Mouse (Mus musculus) neural tube, embryonic 13.5 days (tissue): ENCODE data around the gene Arhgap29. TPM values are rescaled to one million over a fixed set of nuclear protein-coding genes. Genes with fewer than 3 reads are reported as not detected.

Experiments used
- ATAC-seq: fragments of 200-750 bp; cut with Nextera tagmentation; 2 replicates; pipeline ENCODE4 v1.8.0; 2017; ENCODE audit warnings: low read depth, mild to moderate bottlenecking, moderate TSS enrichment, moderate library complexity
- H3K27ac ChIP-seq: fragments of 300-500 bp; sonication (generic); replicated peaks from 2 replicates; pipeline ENCODE4 v1.5.1; 2015; ENCODE audit warnings: moderate library complexity, mild to moderate bottlenecking, inconsistent platforms
- H3K27me3 ChIP-seq: fragments of 300-500 bp; sonication (generic); 2 replicates; pipeline ENCODE4 v1.6.1; 2015; ENCODE audit warnings: mild to moderate bottlenecking, inconsistent platforms
- H3K36me3 ChIP-seq: fragments of 300-500 bp; sonication (generic); 2 replicates; pipeline ENCODE4 v1.6.1; 2015; ENCODE audit warnings: mild to moderate bottlenecking, inconsistent platforms
- H3K4me1 ChIP-seq: fragments of 300-500 bp; sonication (generic); replicated peaks from 2 replicates; pipeline ENCODE4 v1.6.1; 2015; ENCODE audit warnings: inconsistent platforms
- H3K4me2 ChIP-seq: fragments of 300-500 bp; sonication (generic); 2 replicates; pipeline ENCODE4 v1.6.1; 2015; ENCODE audit warnings: inconsistent platforms, mild to moderate bottlenecking, moderate library complexity
- H3K4me3 ChIP-seq: fragments of 300-500 bp; sonication (generic); 2 replicates; pipeline ENCODE4 v1.5.1; 2015; ENCODE audit warnings: mild to moderate bottlenecking, inconsistent platforms
- H3K9ac ChIP-seq: fragments of 300-500 bp; sonication (generic); 2 replicates; pipeline ENCODE4 v1.6.1; 2015; ENCODE audit warnings: moderate library complexity, mild to moderate bottlenecking, inconsistent platforms
- H3K9me3 ChIP-seq: fragments of 300-500 bp; sonication (generic); 2 replicates; pipeline ENCODE4 v1.6.1; 2016; ENCODE audit warnings: inconsistent platforms
- WGBS: fragments of 180-500 bp; shearing (Covaris S2); methylation state at CpG from one replicate; pipeline ENCODE4 v1.1.7; 2015; 5-methylcytosine and 5-hydroxymethylcytosine counted together
- polyA plus RNA-seq: library from polyadenylated mRNA; unstranded; fragments of >200 nt; fragmentation: Nextera tagmentation; extraction: Ambion mirVana; gene quantifications from 2 replicates; pipeline ENCODE4 v1.2.1, GENCODE M21; 2015

The Arhgap29 gene
- polyA plus RNA-seq: 28.0 and 33.7 TPM in 2 replicates

DNA sequence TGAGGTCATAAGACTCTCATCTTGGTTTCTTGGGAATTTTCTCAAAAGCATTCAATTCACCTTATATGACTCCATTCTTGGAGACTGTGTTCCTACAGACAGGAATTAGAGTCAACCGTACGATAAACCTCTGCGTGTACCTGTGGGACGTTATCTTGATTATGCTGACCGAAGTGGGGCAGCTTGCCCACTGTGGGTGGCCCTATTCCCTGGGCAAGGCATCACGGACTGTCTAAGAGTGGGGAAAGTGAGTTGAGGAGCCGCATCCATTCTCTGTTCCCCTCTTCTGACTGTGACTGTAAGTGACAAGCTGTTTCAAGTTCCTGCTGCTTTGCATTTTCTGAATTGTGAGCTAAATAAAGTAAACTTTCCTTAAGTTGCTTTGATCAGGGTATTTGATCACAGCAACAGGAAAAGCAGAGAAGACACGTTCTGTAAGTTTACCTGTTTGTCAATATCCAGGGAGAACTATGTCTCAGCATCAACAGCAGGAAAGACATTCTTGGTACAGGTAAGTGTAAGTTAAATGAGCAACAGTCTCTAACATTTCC lies at the start of gene Arhgap29:
Arhgap29 (plus strand) TSS at position 501 of the 551 bp plus-strand sequence.
- Histone ChIP-seq H3K9me3 (no peaks in the 10 kb centered on the region), H3K36me3 (no peaks in the 10 kb centered on the region), H3K9ac (peak within 1 kb of the TSS; percentile 75), H3K4me1 (peaks cover 10% of the 10 kb centered on the region; the same call in 1 of the 2 replicates), H3K27me3 (peaks cover 39% of the 10 kb centered on the region), H3K27ac (0 out of 2 replicates have a peak within 1 kb of the TSS, but pooled peaks have one; percentile 28), H3K4me3 (peak within 1 kb of the TSS; percentile 61), H3K4me2 (peak within 1 kb of the TSS; percentile 79)
- ATAC-seq: no peak
- 94% methylated on average over 8 of the region's 8 CpGs for WGBS

DNA sequence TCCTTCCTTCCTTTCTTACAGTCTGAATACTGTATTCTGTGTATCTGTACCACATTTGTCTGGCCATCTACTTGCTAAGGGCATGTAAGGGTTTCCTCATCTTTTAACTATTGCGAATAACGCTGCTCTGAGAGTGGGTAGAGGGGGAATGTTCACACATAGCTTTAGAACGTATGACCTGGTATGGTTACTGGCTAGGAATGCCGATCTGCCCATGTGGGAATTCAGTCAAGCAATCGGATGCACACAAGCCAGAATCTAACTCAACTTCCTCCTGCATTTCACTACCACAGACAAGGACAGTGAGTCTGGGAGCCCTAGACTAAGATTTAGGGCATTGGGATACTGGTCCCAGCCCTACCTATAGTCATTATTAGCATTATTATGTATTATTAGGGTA lies 49.6 kb upstream of the Arhgap29 start:
- no peak for ATAC-seq
- H3K27ac ChIP-seq: no peak overlapping the region
- WGBS: 86% methylated on average over 5 of the region's 5 CpGs
- H3K36me3 ChIP-seq: no peaks in the 10 kb centered on the region
- H3K27me3 ChIP-seq: no peaks in the 10 kb centered on the region
- H3K4me3 ChIP-seq: no peak overlapping the region
- no peaks in the 10 kb centered on the region for H3K9me3 ChIP-seq
- H3K4me1 ChIP-seq: no peaks in the 10 kb centered on the region; the same call in 1 of the 2 replicates
- no peak overlapping the region for H3K9ac ChIP-seq
- H3K4me2 ChIP-seq: no peak overlapping the region

DNA sequence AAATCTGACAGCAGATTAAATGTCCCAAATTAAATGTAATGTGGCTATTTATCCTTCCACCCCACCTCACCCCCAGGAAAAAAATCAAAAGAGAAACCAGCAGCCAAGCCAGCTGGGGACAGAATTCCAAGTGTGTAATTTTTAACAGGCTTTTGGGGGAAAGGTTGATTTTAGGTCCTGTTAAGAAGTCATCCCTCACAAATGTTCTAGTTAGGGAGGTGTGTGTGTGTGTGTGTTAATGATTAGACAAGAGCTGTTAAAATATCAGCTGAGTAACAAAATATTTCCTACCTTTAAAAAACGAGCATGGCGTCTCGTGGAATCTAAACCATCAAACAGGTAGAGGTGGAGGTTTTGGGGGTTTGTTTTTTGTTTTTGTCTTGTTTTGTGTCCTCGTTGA lies 49.1 kb upstream of the Arhgap29 start:
- no peak overlapping the region for H3K4me2 ChIP-seq
- ATAC-seq: no peak
- H3K27me3 ChIP-seq: no peaks in the 10 kb centered on the region
- H3K4me3 ChIP-seq: no peak overlapping the region
- H3K36me3 ChIP-seq: no peaks in the 10 kb centered on the region
- H3K9me3 ChIP-seq: no peaks in the 10 kb centered on the region
- 80% methylated on average over 4 of the region's 4 CpGs for WGBS
- H3K4me1 ChIP-seq: no peaks in the 10 kb centered on the region; the same call in 1 of the 2 replicates
- H3K27ac ChIP-seq: no peak overlapping the region
- H3K9ac ChIP-seq: no peak overlapping the region

DNA sequence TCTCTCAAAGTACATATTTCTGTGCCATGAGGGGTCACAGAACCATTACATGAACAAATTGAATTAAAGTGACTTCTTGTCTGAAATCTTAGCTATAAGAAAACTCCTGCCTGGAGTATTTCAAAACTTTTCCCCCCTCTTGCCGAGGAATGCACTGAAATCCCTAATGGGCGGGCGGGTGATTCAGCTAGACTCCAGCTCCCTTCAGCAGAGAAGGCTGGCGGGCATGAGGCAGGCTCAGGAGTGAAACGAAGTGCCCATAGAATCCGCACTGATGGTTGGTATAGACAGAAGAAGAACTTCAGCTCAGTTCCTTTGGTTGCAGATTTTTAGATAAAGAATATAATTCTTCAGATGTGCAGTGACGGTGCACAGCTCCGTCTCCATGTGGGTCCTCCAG lies 48.6 kb upstream of the Arhgap29 start:
- WGBS: 83% methylated on average over 8 of the region's 8 CpGs

DNA sequence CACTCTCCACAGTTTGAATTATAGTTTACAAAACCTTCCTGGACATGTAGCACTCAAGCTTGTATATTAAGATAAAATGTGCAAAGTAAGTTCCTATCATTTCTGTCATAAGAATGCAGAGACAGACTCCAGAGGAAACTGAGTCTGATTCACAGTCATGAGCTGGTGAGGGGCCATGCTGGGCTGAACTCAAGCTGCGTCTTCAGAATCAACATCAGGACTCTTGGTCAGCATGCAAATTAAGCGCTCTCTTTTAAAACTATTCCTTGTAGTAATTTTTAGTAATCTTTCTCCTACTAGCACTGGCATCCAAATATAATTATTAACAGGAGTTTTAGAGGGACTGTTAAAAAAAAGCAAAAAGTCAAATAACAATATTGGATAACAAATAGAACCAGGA lies 47.9 kb upstream of the Arhgap29 start:
- Histone ChIP-seq H3K27me3 (no peaks in the 10 kb centered on the region), H3K9ac (no peak overlapping the region), H3K36me3 (no peaks in the 10 kb centered on the region), H3K4me3 (no peak overlapping the region), H3K27ac (no peak overlapping the region), H3K4me2 (no peak overlapping the region), H3K4me1 (no peaks in the 10 kb centered on the region; the same call in 1 of the 2 replicates), H3K9me3 (no peaks in the 10 kb centered on the region)
- WGBS: 85% methylated on average over 2 of the region's 2 CpGs
- no peak for ATAC-seq

More for the DNA sequence above, 48.6 kb upstream of the Arhgap29 start:
- Histone ChIP-seq H3K27me3 (no peaks in the 10 kb centered on the region), H3K4me1 (no peaks in the 10 kb centered on the region; the same call in 1 of the 2 replicates), H3K36me3 (no peaks in the 10 kb centered on the region), H3K9me3 (no peaks in the 10 kb centered on the region), H3K4me2 (no peak overlapping the region), H3K4me3 (no peak overlapping the region), H3K9ac (no peak overlapping the region), H3K27ac (no peak overlapping the region)
- no peak for ATAC-seq

DNA sequence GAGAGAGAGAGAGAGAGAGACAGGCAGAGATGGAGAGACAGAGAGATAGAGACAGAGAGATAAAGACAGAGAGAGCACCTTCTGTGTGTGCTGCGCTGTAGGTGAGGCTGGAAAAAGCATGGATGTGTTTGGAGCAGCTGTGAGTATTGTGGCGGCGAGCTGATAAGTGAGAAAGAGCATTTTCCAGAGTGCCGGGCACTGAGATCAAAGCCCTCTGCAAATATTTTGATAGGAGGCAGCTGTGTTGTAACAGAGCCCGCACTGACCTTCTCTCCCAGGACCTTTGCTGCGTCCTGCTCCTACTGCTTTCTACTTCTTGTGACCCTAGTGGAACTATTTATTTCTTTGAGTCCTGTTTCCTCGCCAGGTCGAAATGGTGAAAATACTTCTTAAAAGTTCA lies 45.7 kb upstream of the Arhgap29 start:
- Histone ChIP-seq H3K36me3 (no peaks in the 10 kb centered on the region), H3K9ac (no peak overlapping the region), H3K9me3 (no peaks in the 10 kb centered on the region), H3K4me3 (no peak overlapping the region), H3K4me2 (no peak overlapping the region), H3K27ac (no peak overlapping the region), H3K4me1 (no peaks in the 10 kb centered on the region; the same call in 1 of the 2 replicates), H3K27me3 (no peaks in the 10 kb centered on the region)
- no peak for ATAC-seq
- 63% methylated on average over 8 of the region's 8 CpGs for WGBS

DNA sequence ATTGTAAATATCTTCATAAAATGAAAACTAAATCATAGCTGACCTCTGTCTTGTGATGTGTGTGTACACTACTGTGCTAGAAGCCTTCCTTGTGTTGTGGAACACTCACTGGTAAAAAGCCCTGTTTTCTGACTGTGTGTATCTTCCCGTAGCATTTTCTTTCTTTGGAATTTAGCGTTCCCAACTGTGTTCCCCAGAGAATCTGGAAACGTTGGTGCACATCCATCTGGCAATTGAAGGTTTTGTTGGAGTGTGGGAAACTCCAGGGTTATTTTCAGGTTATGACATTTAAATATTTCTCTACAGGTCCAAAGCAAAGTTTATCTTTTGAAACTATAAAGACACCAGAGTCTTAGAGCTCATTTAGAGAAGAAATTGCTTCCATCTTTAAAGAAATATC lies 43.2 kb upstream of the Arhgap29 start:
- Histone ChIP-seq H3K9me3 (no peaks in the 10 kb centered on the region), H3K27ac (no peak overlapping the region), H3K27me3 (no peaks in the 10 kb centered on the region), H3K4me3 (no peak overlapping the region), H3K4me2 (no peak overlapping the region), H3K9ac (no peak overlapping the region), H3K4me1 (no peaks in the 10 kb centered on the region), H3K36me3 (no peaks in the 10 kb centered on the region)
- 74% methylated on average over 3 of the region's 3 CpGs for WGBS
- no peak for ATAC-seq

DNA sequence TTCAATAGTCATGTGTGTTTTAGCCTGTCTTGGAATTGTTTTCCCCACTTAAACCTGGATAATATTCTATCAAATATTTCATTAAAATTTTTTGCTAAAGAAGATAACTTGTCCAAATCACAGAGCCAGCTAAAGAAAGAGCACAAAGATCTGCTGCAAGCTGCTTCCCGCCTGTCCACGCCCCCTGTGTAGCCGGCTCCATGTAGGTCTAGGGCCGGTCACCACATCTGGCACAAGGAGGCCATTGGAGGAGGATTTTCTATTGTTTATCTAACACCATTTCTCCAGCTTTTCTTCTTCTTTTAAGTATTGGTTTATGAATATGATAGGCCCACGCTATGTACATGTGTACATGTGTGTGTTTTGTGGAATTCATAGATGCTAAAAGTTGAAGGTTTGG lies 38.9 kb upstream of the Arhgap29 start:
- ATAC-seq: no peak
- Histone ChIP-seq H3K36me3 (no peaks in the 10 kb centered on the region), H3K4me2 (no peak overlapping the region), H3K9me3 (no peaks in the 10 kb centered on the region), H3K4me3 (no peak overlapping the region), H3K27me3 (no peaks in the 10 kb centered on the region), H3K4me1 (no peaks in the 10 kb centered on the region), H3K9ac (no peak overlapping the region), H3K27ac (no peak overlapping the region)
- 87% methylated on average over 5 of the region's 5 CpGs for WGBS

DNA sequence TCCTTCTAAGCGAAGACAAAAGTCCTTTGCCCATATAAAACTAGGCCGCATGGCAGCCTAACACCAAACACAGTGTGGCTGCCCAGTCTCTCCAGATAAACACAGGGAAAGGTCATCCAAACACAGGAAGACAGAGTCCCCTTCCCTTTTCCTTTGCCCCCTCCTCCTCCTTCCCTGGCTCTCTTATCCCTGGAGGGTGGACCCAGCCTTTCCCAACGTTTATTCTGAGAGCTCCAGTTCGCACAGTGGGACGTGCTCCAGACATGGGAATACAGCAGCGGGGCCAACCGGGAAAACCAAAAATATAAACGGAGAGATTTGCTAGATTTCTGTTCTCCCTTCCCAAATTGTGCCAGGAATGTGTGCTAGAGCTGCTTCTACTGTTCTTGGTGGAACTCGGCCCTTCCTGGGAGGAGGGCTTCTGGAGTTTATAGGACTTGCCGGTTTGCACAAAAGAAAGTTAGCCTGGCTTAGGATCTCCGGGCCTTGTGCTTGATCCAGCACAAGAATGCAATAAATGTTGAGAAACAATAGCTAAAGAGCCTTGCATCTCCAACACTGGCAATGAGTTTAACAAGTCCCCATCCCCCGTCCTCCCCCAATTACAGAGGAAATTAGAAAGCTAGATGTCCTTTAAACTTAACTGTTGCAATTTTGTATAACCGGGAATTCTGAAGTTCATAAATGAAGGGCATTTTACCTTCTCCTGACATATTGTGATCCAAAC lies 37.7 kb upstream of the Arhgap29 start:
- Histone ChIP-seq H3K27me3 (no peaks in the 10 kb centered on the region), H3K27ac (0 out of 2 replicates have a peak overlapping the region, but pooled peaks have one; percentile 5), H3K36me3 (no peaks in the 10 kb centered on the region), H3K9me3 (no peaks in the 10 kb centered on the region), H3K4me3 (no peak overlapping the region), H3K4me2 (no peak overlapping the region), H3K9ac (no peak overlapping the region), H3K4me1 (no peaks in the 10 kb centered on the region)
- WGBS: 57% methylated on average over 13 of the region's 13 CpGs
- ATAC-seq: no peak

DNA sequence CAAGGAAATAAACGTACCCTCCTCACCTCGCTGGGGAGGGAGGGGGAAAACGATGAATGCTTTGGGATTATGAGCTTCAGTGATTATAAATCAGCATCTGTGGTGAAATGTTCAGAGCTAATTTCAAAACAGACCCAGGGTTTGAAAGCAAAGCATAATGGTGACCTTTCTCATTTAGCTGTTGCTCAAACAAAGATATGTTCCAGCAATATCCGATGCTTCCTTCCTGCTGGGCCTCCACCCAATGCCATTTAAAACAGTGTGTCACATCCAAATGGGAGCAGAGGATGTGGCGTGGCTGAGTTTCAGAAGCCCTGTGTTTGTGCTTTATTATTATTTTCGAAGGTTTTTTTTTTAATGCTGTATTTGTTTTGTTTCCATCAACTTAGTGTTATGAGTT lies 37.1 kb upstream of the Arhgap29 start:
- no peaks in the 10 kb centered on the region for H3K9me3 ChIP-seq
- no peak overlapping the region for H3K9ac ChIP-seq
- H3K4me3 ChIP-seq: no peak overlapping the region
- H3K4me1 ChIP-seq: no peaks in the 10 kb centered on the region
- H3K4me2 ChIP-seq: no peak overlapping the region
- no peaks in the 10 kb centered on the region for H3K27me3 ChIP-seq
- H3K36me3 ChIP-seq: no peaks in the 10 kb centered on the region
- no peak for ATAC-seq
- H3K27ac ChIP-seq: 0 out of 2 replicates have a peak overlapping the region, but pooled peaks have one; percentile 5
- 76% methylated on average over 6 of the region's 6 CpGs for WGBS

DNA sequence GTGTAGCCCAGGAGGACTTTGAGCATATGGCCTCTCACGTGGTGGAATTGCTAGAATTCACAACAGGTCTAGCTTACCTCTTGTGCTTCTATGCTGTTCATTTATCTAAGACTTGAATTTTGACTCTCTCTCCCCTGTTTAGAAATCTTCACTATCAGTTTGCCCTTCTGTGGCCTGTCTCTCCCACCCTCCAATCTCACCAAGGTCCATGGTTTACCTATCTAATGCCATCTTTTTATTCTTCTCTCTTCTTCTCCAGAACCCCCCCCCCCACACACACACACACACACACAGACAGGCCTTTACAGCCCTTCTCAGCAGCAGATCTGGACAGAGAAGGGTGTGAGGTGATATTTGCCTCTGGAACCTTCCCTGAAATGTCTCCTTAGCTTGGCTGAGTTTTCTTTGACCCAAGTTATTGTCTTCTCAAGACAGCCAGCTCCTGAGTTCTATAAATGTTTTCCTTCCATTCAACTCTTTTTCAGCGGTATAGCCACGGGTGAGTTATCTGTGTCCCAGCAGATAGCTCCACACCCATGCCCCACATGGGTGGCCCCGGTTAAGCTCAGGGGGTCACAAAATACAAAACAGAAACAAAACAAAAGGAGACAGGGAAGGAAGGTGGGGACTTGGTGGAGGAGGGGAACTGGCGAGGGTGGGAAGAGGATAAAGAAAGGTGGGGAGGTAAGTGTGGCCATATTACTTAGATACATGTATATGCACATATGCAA lies 35.4 kb upstream of the Arhgap29 start:
- Histone ChIP-seq H3K4me2 (no peak overlapping the region), H3K27ac (no peak overlapping the region), H3K9ac (no peak overlapping the region), H3K9me3 (no peaks in the 10 kb centered on the region), H3K4me1 (no peaks in the 10 kb centered on the region), H3K36me3 (no peaks in the 10 kb centered on the region), H3K27me3 (no peaks in the 10 kb centered on the region), H3K4me3 (no peak overlapping the region)
- ATAC-seq: no peak
- 81% methylated on average over 5 of the region's 5 CpGs for WGBS

DNA sequence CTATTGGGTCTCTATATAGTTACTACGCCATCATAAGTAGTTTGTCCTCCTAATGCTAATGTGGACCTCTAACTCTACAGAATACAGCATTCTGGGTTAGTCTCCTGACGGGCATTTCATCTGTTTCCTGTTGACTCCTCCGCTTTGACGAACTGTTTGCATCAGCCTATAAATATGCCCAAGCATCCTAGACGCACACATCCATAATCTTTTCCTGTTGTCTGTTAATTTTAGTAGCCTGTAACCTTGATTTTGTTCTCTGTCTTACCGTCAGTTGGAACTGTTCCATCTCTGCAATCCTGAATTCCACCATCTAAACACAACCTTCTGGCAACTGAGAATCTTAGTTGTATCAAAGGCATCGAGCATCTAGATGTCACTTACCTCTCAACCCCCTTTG lies 34.7 kb upstream of the Arhgap29 start:
- no peak overlapping the region for H3K4me3 ChIP-seq
- no peak overlapping the region for H3K9ac ChIP-seq
- 91% methylated on average over 7 of the region's 7 CpGs for WGBS
- no peaks in the 10 kb centered on the region for H3K27me3 ChIP-seq
- no peak overlapping the region for H3K4me2 ChIP-seq
- no peaks in the 10 kb centered on the region for H3K4me1 ChIP-seq
- ATAC-seq: no peak
- no peak overlapping the region for H3K27ac ChIP-seq
- H3K9me3 ChIP-seq: no peaks in the 10 kb centered on the region
- no peaks in the 10 kb centered on the region for H3K36me3 ChIP-seq
